Mouse (Mus musculus) small intestine, adult 2 months (tissue): Measurements from ENCODE around the gene Hmg20b. TPM values are rescaled to one million over a fixed set of nuclear protein-coding genes. Genes with fewer than 3 reads are reported as not detected.

Experiments
- H3K27ac ChIP-seq: fragments of 200-500 bp; 2 replicates; pipeline ENCODE4 v1.5.1; 2012; ENCODE audit warnings: low read depth, low read length, control low read depth, inconsistent platforms; ENCODE audit not compliant: insufficient read depth
- H3K27me3 ChIP-seq: fragments of 200-500 bp; 2 replicates; pipeline ENCODE4 v1.6.1; 2012; ENCODE audit warnings: mild to moderate bottlenecking, moderate library complexity, low read length, inconsistent platforms; ENCODE audit not compliant: control insufficient read depth, insufficient read depth
- H3K36me3 ChIP-seq: fragments of 200-500 bp; 2 replicates; pipeline ENCODE4 v1.6.1; 2012; ENCODE audit warnings: mild to moderate bottlenecking, low read length, control low read depth, inconsistent platforms; ENCODE audit not compliant: control insufficient read depth, insufficient read depth
- H3K4me1 ChIP-seq: fragments of 200-500 bp; 2 replicates; pipeline ENCODE4 v1.6.1; 2012; ENCODE audit warnings: low read length, inconsistent platforms, mixed read lengths; ENCODE audit not compliant: control insufficient read depth, insufficient read depth, insufficient read length
- H3K4me3 ChIP-seq: fragments of 200-500 bp; 2 replicates; pipeline ENCODE4 v1.5.1; 2012; ENCODE audit warnings: low read depth, mild to moderate bottlenecking, control low read depth, inconsistent platforms, low read length, moderate library complexity
- CTCF ChIP-seq: fragments of 200-500 bp; IDR thresholded peaks from 2 replicates; pipeline ENCODE4 v1.5.1; 2012; ENCODE audit warnings: low read depth, mild to moderate bottlenecking, control low read depth, inconsistent platforms, low read length, moderate library complexity, mixed read lengths; ENCODE audit not compliant: insufficient replicate concordance, insufficient read length; ENCODE audit errors: extremely low read depth
- POLR2A ChIP-seq: fragments of 200-500 bp; IDR thresholded peaks from 2 replicates; pipeline ENCODE4 v1.6.1; 2012; ENCODE audit warnings: low read depth, mild to moderate bottlenecking, control low read depth, inconsistent platforms, low read length, moderate library complexity
- WGBS: fragments of 180-500 bp; shearing (Covaris S2); methylation state at CpG from one replicate; pipeline ENCODE4 v1.1.7; 2018; 5-methylcytosine and 5-hydroxymethylcytosine counted together
- polyA plus RNA-seq: library from polyadenylated mRNA; depleted of rRNA; stranded (reverse); fragments of >200 nt; gene quantifications from 2 replicates; pipeline ENCODE4 v1.2.3, GENCODE M21; 2012

Hmg20b gene
- polyA plus RNA-seq, 1 experiment: 196 TPM

DNA sequence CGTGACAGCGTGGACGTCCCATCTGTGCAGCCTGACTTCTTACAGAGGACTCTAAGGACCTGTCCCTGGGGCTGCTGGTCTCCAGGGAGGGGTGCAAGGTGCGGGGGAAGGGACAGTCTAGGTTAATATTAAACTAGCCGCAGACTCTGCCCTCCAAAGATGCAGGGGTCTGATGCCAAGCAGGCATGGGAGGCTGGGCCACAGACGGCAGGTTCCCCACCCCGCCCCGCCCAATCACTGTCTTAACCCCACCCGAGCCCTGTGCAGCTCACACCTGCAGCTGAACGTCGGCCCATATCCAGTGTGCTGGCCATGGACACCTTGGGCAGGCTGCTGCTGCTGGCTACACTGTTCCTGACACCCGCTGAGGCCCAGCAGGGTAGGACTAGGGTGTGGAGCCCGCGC, 42.5 kb upstream of the Hmg20b start, which contains the start of gene Smim24:
Gene Smim24, plus strand, starts transcription at position 271 of the 405 bp plus-strand sequence.
- H3K27ac ChIP-seq: peak within 1 kb of the TSS; percentile 100
- H3K4me3 ChIP-seq: peak within 1 kb of the TSS; percentile 72
- TF ChIP-seq CTCF (no peak), POLR2A (peak; percentile 95; the same call in 1 of the 2 replicates)
- peaks cover 27% of the 10 kb centered on the region for H3K4me1 ChIP-seq
- 15% methylated on average over 14 of the region's 14 CpGs for WGBS
- H3K36me3 ChIP-seq: peaks cover 34% of the 10 kb centered on the region
- H3K27me3 ChIP-seq: no peaks in the 10 kb centered on the region

- Histone ChIP-seq H3K27me3 (no peaks in the 10 kb centered on the region), H3K4me3 (peak overlapping the region; percentile 65), H3K27ac (peak overlapping the region; percentile 100), H3K4me1 (peaks cover 27% of the 10 kb centered on the region), H3K36me3 (peaks cover 39% of the 10 kb centered on the region)
- TF ChIP-seq POLR2A: no peak; the same call in 1 of the 2 replicates
- no peak for TF ChIP-seq CTCF
- WGBS: 38% methylated on average over 6 of the region's 6 CpGs
These were observed 42.0 kb upstream of the Hmg20b start for GRCm38 (mm10) chr10:81392270-81392669.

GRCm38 (mm10) chr10:81390678-81390965, 40.3 kb upstream of the Hmg20b start:
- 89% methylated on average over 13 of the region's 13 CpGs for WGBS
- Histone ChIP-seq H3K4me3 (no peak overlapping the region), H3K27ac (no peak overlapping the region), H3K27me3 (no peaks in the 10 kb centered on the region), H3K4me1 (peaks cover 29% of the 10 kb centered on the region), H3K36me3 (peaks cover 37% of the 10 kb centered on the region)
- TF ChIP-seq CTCF (no peak), POLR2A (no peak)

- TF ChIP-seq CTCF (peak; percentile 98), POLR2A (no peak)
- Histone ChIP-seq H3K4me1 (peaks cover 34% of the 10 kb centered on the region), H3K27ac (peak overlapping the region; percentile 25; the same call in 1 of the 2 replicates), H3K4me3 (no peak overlapping the region), H3K27me3 (no peaks in the 10 kb centered on the region), H3K36me3 (peaks cover 33% of the 10 kb centered on the region)
- WGBS: 57% methylated on average over 23 of the region's 23 CpGs
These were observed 39.8 kb upstream of the Hmg20b start for GRCm38 (mm10) chr10:81389801-81390677.

DNA sequence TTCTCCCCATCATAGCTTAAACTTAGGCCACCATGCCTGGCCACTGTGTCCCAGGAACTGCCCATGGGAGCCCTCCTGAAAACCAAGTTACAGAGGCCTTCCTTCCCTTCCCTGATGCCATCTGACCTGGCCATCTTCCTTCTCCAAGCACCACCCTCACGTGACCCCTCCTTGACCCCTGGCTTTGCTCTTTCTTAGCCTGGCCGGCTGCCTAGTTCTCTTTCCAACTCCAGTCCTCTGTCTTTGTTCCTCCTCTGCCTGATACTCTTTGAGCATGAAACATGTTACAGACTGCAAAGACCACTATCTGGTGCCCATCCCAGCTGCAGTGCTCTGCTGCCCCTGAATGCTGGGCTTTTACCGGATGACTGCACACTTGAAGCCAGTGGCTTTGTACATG, 39.1 kb upstream of the Hmg20b start:
- H3K27ac ChIP-seq: peak overlapping the region; percentile 25; the same call in 1 of the 2 replicates
- 42% methylated on average over 3 of the region's 3 CpGs for WGBS

DNA sequence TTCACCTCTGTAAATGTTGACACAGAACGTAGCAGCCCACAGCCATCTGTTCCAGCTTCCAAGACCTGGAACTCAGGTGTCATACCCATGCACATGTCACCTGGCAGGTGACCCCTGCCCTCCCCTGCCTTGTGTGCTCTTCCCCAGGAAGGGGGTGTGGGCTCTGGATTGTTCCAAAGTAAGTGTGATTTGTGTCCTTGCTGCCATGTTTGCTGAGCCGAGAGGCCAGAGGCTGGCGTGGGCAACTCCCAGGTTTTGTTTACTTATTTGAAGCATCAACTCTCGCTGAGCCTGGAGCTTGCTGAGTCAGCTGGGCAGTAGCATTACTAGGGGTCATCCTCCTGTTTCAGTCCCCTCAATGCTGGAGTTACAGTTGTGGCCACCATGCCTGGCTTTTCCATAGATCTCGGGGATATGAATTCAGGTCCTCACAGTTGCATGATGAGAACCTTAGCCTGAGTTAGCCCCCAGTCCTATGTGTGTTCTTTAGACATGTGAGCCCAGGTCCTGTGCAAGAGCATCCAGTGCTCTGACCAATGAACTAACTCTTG, 38.3 kb upstream of the Hmg20b start, which contains the start of gene Gm48552:
Gene Gm48552, plus strand, starts transcription at position 501 of the 551 bp plus-strand sequence.
- TF ChIP-seq CTCF (no peak), POLR2A (no peak)
- Histone ChIP-seq H3K36me3 (peaks cover 21% of the 10 kb centered on the region; the same call in 1 of the 2 replicates), H3K4me3 (no peak within 1 kb of the TSS), H3K27ac (peak within 1 kb of the TSS; percentile 25; the same call in 1 of the 2 replicates), H3K4me1 (peaks cover 34% of the 10 kb centered on the region), H3K27me3 (no peaks in the 10 kb centered on the region)
- WGBS: 63% methylated on average over 5 of the region's 5 CpGs

More for the DNA sequence above, 39.1 kb upstream of the Hmg20b start:
- peaks cover 27% of the 10 kb centered on the region for H3K36me3 ChIP-seq
- peaks cover 36% of the 10 kb centered on the region for H3K4me1 ChIP-seq
- TF ChIP-seq CTCF: no peak
- no peak for TF ChIP-seq POLR2A
- no peak overlapping the region for H3K4me3 ChIP-seq
- no peaks in the 10 kb centered on the region for H3K27me3 ChIP-seq

- peaks cover 34% of the 10 kb centered on the region for H3K4me1 ChIP-seq
- 92% methylated on average over 20 of the region's 20 CpGs for WGBS
- H3K27ac ChIP-seq: no peak overlapping the region
- H3K4me3 ChIP-seq: no peak overlapping the region
- no peaks in the 10 kb centered on the region for H3K27me3 ChIP-seq
- H3K36me3 ChIP-seq: peaks cover 21% of the 10 kb centered on the region; the same call in 1 of the 2 replicates
- no peak for TF ChIP-seq CTCF
- TF ChIP-seq POLR2A: no peak
These were observed 37.4 kb upstream of the Hmg20b start for GRCm38 (mm10) chr10:81387716-81388115.
